Mouse (Mus musculus): ENCODE results near the gene Mgat4e.

DNA sequence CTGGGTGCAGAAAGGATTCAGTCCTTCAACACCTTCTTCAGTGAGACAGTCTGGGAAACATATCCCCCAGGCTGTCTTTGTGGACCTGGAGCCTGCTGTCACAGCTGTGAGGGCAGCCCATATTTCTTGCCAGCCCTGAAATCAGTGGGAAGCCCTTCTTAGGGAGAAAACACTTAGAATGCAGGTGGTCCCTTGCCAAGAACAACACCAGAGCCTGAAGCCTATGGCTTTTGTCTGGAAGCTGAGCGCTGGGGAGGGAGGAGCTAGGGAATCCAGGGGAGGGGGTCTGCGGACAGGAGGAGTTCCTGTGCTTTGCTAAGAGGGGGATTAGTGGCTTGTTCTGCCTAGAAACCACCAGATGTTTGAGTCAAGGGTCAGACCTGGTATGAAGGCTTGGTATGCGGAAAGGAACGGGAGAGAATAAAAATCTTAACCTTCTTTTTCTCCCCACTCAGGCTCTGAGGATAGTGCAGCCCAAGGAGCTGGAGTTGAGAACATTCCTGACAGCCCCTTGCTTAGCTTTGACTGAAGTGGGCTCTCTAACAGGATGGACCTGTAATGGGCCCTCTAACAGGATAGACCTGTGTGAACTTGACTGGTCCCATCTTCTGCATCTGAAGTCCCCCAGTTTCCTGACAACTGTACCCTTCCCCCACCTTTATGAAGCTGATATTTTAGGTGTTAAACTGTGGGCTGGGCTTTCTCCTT lies 32.8 kb downstream of the Mgat4e start:
- TF ChIP-seq EP300 (IDR thresholded peaks at IDR 0.05; ENCODE audit: insufficient read depth, low read depth, low read length) = no peak
- TF ChIP-seq POLR2A (IDR thresholded peaks at IDR 0.05; ENCODE audit: insufficient read depth, low read length) = no peak
- no peak for TF ChIP-seq CTCF (IDR thresholded peaks at IDR 0.05; ENCODE audit: low read depth, low read length)
